Mouse (Mus musculus): ENCODE results near the gene Fgfr2. TPM values are rescaled to one million over a fixed set of nuclear protein-coding genes. Genes with fewer than 3 reads are reported as not detected.
"Not testable (repeated sequence)": the region's sequence is repeated elsewhere in the genome, so short reads cannot be mapped to it uniquely, and the experiment has no call there.

Gene Fgfr2
- polyA plus RNA-seq, 1 experiment from 2014 or later = 106 TPM

- H3K27me3 ChIP-seq (replicated peaks; ENCODE audit: control insufficient read depth, insufficient read depth, low read length) = no peaks in the 10 kb centered on the region
- no peak overlapping the region for H3K4me3 ChIP-seq (ENCODE audit: low read depth, low read length)
- H3K9ac ChIP-seq (ENCODE audit: low read depth, low read length) = no peak overlapping the region
- H3K4me1 ChIP-seq (ENCODE audit: control insufficient read depth, insufficient read depth, low read length) = no peaks in the 10 kb centered on the region
- DNase-seq (ENCODE audit: low spot score) (no peak), ATAC-seq (ENCODE audit: low read depth) (no peak)
- no peaks in the 10 kb centered on the region for H3K36me3 ChIP-seq (ENCODE audit: control insufficient read depth, insufficient read depth, low read length)
- H3K9me3 ChIP-seq (ENCODE audit: control insufficient read depth, low read length) = no peaks in the 10 kb centered on the region
- no peak overlapping the region for H3K4me2 ChIP-seq (ENCODE audit: low read depth, low read length)
- 51% methylated on average over 7 of the region's 7 CpGs for WGBS
- no peak overlapping the region for H3K27ac ChIP-seq (replicated peaks; ENCODE audit: low read depth, low read length)
Observed at GRCm38 (mm10) chr7:132513419-132513982, 609.6 kb downstream of the Fgfr2 start.

GRCm38 (mm10) chr7:132509110-132509509 lies 614.0 kb downstream of the Fgfr2 start:
- no peaks in the 10 kb centered on the region for H3K27me3 ChIP-seq (replicated peaks; ENCODE audit: control insufficient read depth, insufficient read depth, low read length)
- H3K4me3 ChIP-seq (ENCODE audit: low read depth, low read length) = no peak overlapping the region
- no peaks in the 10 kb centered on the region for H3K9me3 ChIP-seq (ENCODE audit: control insufficient read depth, low read length)
- ATAC-seq (ENCODE audit: low read depth) = no peak
- 45% methylated on average over 2 of the region's 2 CpGs for WGBS
- no peak for DNase-seq (ENCODE audit: low spot score)
- H3K4me1 ChIP-seq (ENCODE audit: control insufficient read depth, insufficient read depth, low read length) = no peaks in the 10 kb centered on the region
- no peaks in the 10 kb centered on the region for H3K36me3 ChIP-seq (ENCODE audit: control insufficient read depth, insufficient read depth, low read length)
- H3K9ac ChIP-seq (ENCODE audit: low read depth, low read length) = no peak overlapping the region
- no peak overlapping the region for H3K4me2 ChIP-seq (ENCODE audit: low read depth, low read length)
- H3K27ac ChIP-seq (replicated peaks; ENCODE audit: low read depth, low read length) = no peak overlapping the region

GRCm38 (mm10) chr7:132507361-132507760 lies 615.8 kb downstream of the Fgfr2 start:
- Histone ChIP-seq H3K27me3 (replicated peaks; ENCODE audit: control insufficient read depth, insufficient read depth, low read length) (no peaks in the 10 kb centered on the region), H3K9me3 (ENCODE audit: control insufficient read depth, low read length) (no peaks in the 10 kb centered on the region), H3K27ac (replicated peaks; ENCODE audit: low read depth, low read length) (no peak overlapping the region), H3K9ac (ENCODE audit: low read depth, low read length) (no peak overlapping the region), H3K4me2 (ENCODE audit: low read depth, low read length) (no peak overlapping the region), H3K36me3 (ENCODE audit: control insufficient read depth, insufficient read depth, low read length) (no peaks in the 10 kb centered on the region), H3K4me1 (ENCODE audit: control insufficient read depth, insufficient read depth, low read length) (no peaks in the 10 kb centered on the region), H3K4me3 (ENCODE audit: low read depth, low read length) (no peak overlapping the region)
- 57% methylated on average over 4 of the region's 4 CpGs for WGBS
- DNase-seq (ENCODE audit: low spot score) (no peak), ATAC-seq (ENCODE audit: low read depth) (no peak)

- no peak overlapping the region for H3K4me2 ChIP-seq (ENCODE audit: low read depth, low read length)
- H3K9ac ChIP-seq (ENCODE audit: low read depth, low read length) = no peak overlapping the region
- no peaks in the 10 kb centered on the region for H3K9me3 ChIP-seq (ENCODE audit: control insufficient read depth, low read length)
- ATAC-seq (ENCODE audit: low read depth) = no peak
- no peak overlapping the region for H3K4me3 ChIP-seq (ENCODE audit: low read depth, low read length)
- 33% methylated on average over 5 of the region's 5 CpGs for WGBS
- H3K4me1 ChIP-seq (ENCODE audit: control insufficient read depth, insufficient read depth, low read length) = no peaks in the 10 kb centered on the region
- DNase-seq (ENCODE audit: low spot score) = no peak
- H3K27me3 ChIP-seq (replicated peaks; ENCODE audit: control insufficient read depth, insufficient read depth, low read length) = no peaks in the 10 kb centered on the region
- H3K27ac ChIP-seq (replicated peaks; ENCODE audit: low read depth, low read length) = no peak overlapping the region
- no peaks in the 10 kb centered on the region for H3K36me3 ChIP-seq (ENCODE audit: control insufficient read depth, insufficient read depth, low read length)
Observed at GRCm38 (mm10) chr7:132506226-132506625, 616.9 kb downstream of the Fgfr2 start.

GRCm38 (mm10) chr7:132502445-132502844 lies 620.7 kb downstream of the Fgfr2 start:
- not testable (repeated sequence) for H3K4me3 ChIP-seq (ENCODE audit: low read depth, low read length); H3K9me3 ChIP-seq (ENCODE audit: control insufficient read depth, low read length); H3K9ac ChIP-seq (ENCODE audit: low read depth, low read length); H3K27me3 ChIP-seq (replicated peaks; ENCODE audit: control insufficient read depth, insufficient read depth, low read length); H3K4me1 ChIP-seq (ENCODE audit: control insufficient read depth, insufficient read depth, low read length); DNase-seq (ENCODE audit: low spot score); H3K4me2 ChIP-seq (ENCODE audit: low read depth, low read length); H3K36me3 ChIP-seq (ENCODE audit: control insufficient read depth, insufficient read depth, low read length); H3K27ac ChIP-seq (replicated peaks; ENCODE audit: low read depth, low read length); ATAC-seq (ENCODE audit: low read depth)

GRCm38 (mm10) chr7:132497142-132497541 lies 626.0 kb downstream of the Fgfr2 start:
- no peaks in the 10 kb centered on the region for H3K9me3 ChIP-seq (ENCODE audit: control insufficient read depth, low read length)
- H3K4me3 ChIP-seq (ENCODE audit: low read depth, low read length) = no peak overlapping the region
- WGBS = 93% methylated on average over 3 of the region's 3 CpGs
- no peak overlapping the region for H3K27ac ChIP-seq (replicated peaks; ENCODE audit: low read depth, low read length)
- 0 out of 2 replicates have a peak, but pooled peaks cover 5% of the 10 kb centered on the region for H3K4me1 ChIP-seq (ENCODE audit: control insufficient read depth, insufficient read depth, low read length)
- no peak overlapping the region for H3K9ac ChIP-seq (ENCODE audit: low read depth, low read length)
- no peak overlapping the region for H3K4me2 ChIP-seq (ENCODE audit: low read depth, low read length)
- no peaks in the 10 kb centered on the region for H3K36me3 ChIP-seq (ENCODE audit: control insufficient read depth, insufficient read depth, low read length)
- H3K27me3 ChIP-seq (replicated peaks; ENCODE audit: control insufficient read depth, insufficient read depth, low read length) = no peaks in the 10 kb centered on the region
- DNase-seq (ENCODE audit: low spot score) (no peak), ATAC-seq (ENCODE audit: low read depth) (no peak)

GRCm38 (mm10) chr7:132494263-132494662 lies 628.9 kb downstream of the Fgfr2 start:
- DNase-seq (ENCODE audit: low spot score) = no peak
- no peak for ATAC-seq (ENCODE audit: low read depth)
- H3K27me3 ChIP-seq (replicated peaks; ENCODE audit: control insufficient read depth, insufficient read depth, low read length) = no peaks in the 10 kb centered on the region
- H3K4me3 ChIP-seq (ENCODE audit: low read depth, low read length) = no peak overlapping the region
- no peak overlapping the region for H3K9ac ChIP-seq (ENCODE audit: low read depth, low read length)
- H3K9me3 ChIP-seq (ENCODE audit: control insufficient read depth, low read length) = no peaks in the 10 kb centered on the region
- H3K27ac ChIP-seq (replicated peaks; ENCODE audit: low read depth, low read length) = no peak overlapping the region
- WGBS = 64% methylated on average over 4 of the region's 4 CpGs
- no peaks in the 10 kb centered on the region for H3K36me3 ChIP-seq (ENCODE audit: control insufficient read depth, insufficient read depth, low read length)
- H3K4me2 ChIP-seq (ENCODE audit: low read depth, low read length) = no peak overlapping the region
- H3K4me1 ChIP-seq (ENCODE audit: control insufficient read depth, insufficient read depth, low read length) = 0 out of 2 replicates have a peak, but pooled peaks cover 5% of the 10 kb centered on the region

- Histone ChIP-seq H3K4me3 (ENCODE audit: low read depth, low read length) (no peak overlapping the region), H3K4me1 (ENCODE audit: control insufficient read depth, insufficient read depth, low read length) (0 out of 2 replicates have a peak, but pooled peaks cover 2% of the 10 kb centered on the region), H3K4me2 (ENCODE audit: low read depth, low read length) (no peak overlapping the region), H3K27me3 (replicated peaks; ENCODE audit: control insufficient read depth, insufficient read depth, low read length) (no peaks in the 10 kb centered on the region; the same call in 1 of the 2 replicates), H3K27ac (replicated peaks; ENCODE audit: low read depth, low read length) (no peak overlapping the region), H3K36me3 (ENCODE audit: control insufficient read depth, insufficient read depth, low read length) (no peaks in the 10 kb centered on the region), H3K9me3 (ENCODE audit: control insufficient read depth, low read length) (no peaks in the 10 kb centered on the region), H3K9ac (ENCODE audit: low read depth, low read length) (no peak overlapping the region)
- WGBS = 76% methylated on average over 3 of the region's 3 CpGs
- no peak for ATAC-seq (ENCODE audit: low read depth)
- no peak for DNase-seq (ENCODE audit: low spot score)
Observed at GRCm38 (mm10) chr7:132493632-132494031, 629.5 kb downstream of the Fgfr2 start.

GRCm38 (mm10) chr7:132491902-132492301 lies 631.2 kb downstream of the Fgfr2 start:
- Histone ChIP-seq H3K27ac (replicated peaks; ENCODE audit: low read depth, low read length) (no peak overlapping the region), H3K36me3 (ENCODE audit: control insufficient read depth, insufficient read depth, low read length) (no peaks in the 10 kb centered on the region), H3K27me3 (replicated peaks; ENCODE audit: control insufficient read depth, insufficient read depth, low read length) (no peaks in the 10 kb centered on the region; the same call in 1 of the 2 replicates), H3K9ac (ENCODE audit: low read depth, low read length) (no peak overlapping the region), H3K4me1 (ENCODE audit: control insufficient read depth, insufficient read depth, low read length) (no peaks in the 10 kb centered on the region), H3K4me2 (ENCODE audit: low read depth, low read length) (no peak overlapping the region), H3K9me3 (ENCODE audit: control insufficient read depth, low read length) (no peaks in the 10 kb centered on the region), H3K4me3 (ENCODE audit: low read depth, low read length) (no peak overlapping the region)
- 88% methylated on average over 7 of the region's 7 CpGs for WGBS
- ATAC-seq (ENCODE audit: low read depth) (no peak), DNase-seq (ENCODE audit: low spot score) (no peak)
